Mouse (Mus musculus): Measurements from ENCODE around the gene Zfp827. TPM values are rescaled to one million over a fixed set of nuclear protein-coding genes. Genes with fewer than 3 reads are reported as not detected.

The Zfp827 gene
- polyA plus RNA-seq (2015; fragmentation: Nextera tagmentation; extraction: Ambion mirVana) = 7.4 and 7.6 TPM in 2 replicates

DNA sequence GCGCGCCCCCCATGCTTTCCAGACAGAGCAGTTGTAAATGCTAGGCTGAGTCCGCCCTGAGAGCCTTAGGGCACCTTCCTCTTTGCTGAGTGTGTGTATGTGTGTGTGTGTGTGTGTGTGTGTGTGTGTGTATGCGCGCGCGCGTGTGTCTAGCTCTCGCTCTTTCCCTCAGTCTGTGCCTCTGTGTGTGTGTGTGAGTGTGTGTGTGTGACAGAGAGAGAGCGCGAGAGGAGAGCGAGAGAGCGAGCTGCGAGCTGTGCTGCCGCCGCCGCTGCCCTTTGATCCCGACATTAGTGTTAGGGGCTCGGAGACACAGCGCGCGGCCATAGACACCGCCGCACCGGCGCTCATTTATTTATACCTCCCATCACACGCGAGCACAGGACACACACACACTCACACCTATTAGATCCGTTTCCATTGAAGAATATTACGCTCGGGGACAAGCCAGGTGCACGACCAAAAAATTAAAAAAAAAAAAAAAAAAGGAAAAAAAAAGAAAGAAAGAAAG, at the start of gene Zfp827:
Zfp827 (plus strand) TSS at position 461 of the 511 bp plus-strand sequence.
- Histone ChIP-seq H3K27ac (replicated peaks) (peak within 1 kb of the TSS; percentile 100), H3K9ac (peak within 1 kb of the TSS; percentile 100), H3K4me1 (peaks cover 19% of the 10 kb centered on the region), H3K4me3 (peak within 1 kb of the TSS; percentile 92), H3K27me3 (replicated peaks) (no peaks in the 10 kb centered on the region), H3K9me3 (0 out of 2 replicates have a peak, but pooled peaks cover 5% of the 10 kb centered on the region), H3K36me3 (no peaks in the 10 kb centered on the region), H3K4me2 (peak within 1 kb of the TSS; percentile 69)
- no peak for ATAC-seq (ENCODE audit: extremely low read depth, insufficient number of reproducible peaks, low FRiP score, low TSS enrichment)
- WGBS = under 1% methylated on average over 28 of the region's 32 CpGs

DNA sequence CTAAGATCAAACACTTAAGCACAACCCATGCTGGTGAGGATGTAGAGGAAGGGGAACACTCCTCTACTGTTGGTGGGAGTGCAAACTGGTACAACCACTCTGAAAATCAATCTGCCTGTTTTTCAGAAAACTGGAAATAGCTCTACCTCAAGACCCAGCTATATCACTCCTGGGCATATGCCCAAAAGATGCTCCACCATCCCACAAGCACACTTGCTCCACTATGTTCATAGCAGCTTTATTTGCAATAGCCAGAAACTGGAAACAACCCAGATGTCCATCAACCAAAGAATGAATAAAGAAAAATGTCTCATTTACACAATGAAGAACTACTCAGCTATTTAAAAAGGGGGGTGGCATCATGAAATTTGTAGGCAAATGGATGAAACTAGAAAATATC, 23.9 kb upstream of the Zfp827 start:
- Histone ChIP-seq H3K36me3 (no peaks in the 10 kb centered on the region), H3K4me1 (no peaks in the 10 kb centered on the region), H3K27ac (replicated peaks) (no peak overlapping the region), H3K4me3 (no peak overlapping the region), H3K9me3 (no peaks in the 10 kb centered on the region), H3K27me3 (replicated peaks) (no peaks in the 10 kb centered on the region), H3K4me2 (no peak overlapping the region), H3K9ac (no peak overlapping the region)
- no peak for ATAC-seq (ENCODE audit: extremely low read depth, insufficient number of reproducible peaks, low FRiP score, low TSS enrichment)

DNA sequence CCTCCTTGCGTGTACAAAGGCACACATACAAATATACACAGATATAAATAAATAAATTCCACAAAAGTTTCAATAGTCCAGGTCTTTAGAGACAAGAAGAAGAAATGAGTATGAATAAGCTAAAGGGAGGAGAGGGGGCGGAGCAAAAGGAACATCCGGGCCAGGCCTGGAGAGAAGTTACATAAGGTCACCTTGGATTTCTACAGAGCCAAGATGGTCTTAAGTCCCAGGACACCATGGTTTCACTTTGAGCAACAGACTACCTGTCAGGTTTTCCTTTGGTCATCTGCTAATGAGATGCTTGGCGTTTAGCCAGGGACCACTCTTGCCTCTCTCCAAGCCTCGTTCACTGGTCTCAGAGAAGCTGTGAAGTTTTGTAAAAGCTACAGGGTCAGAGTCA, 13.2 kb upstream of the Zfp827 start:
- 72% methylated on average over 5 of the region's 5 CpGs for WGBS
- Histone ChIP-seq H3K9ac (no peak overlapping the region), H3K9me3 (no peaks in the 10 kb centered on the region), H3K36me3 (no peaks in the 10 kb centered on the region), H3K4me3 (no peak overlapping the region), H3K27ac (replicated peaks) (no peak overlapping the region), H3K27me3 (replicated peaks) (no peaks in the 10 kb centered on the region), H3K4me1 (no peaks in the 10 kb centered on the region), H3K4me2 (no peak overlapping the region)
- ATAC-seq (ENCODE audit: extremely low read depth, insufficient number of reproducible peaks, low FRiP score, low TSS enrichment) = no peak

DNA sequence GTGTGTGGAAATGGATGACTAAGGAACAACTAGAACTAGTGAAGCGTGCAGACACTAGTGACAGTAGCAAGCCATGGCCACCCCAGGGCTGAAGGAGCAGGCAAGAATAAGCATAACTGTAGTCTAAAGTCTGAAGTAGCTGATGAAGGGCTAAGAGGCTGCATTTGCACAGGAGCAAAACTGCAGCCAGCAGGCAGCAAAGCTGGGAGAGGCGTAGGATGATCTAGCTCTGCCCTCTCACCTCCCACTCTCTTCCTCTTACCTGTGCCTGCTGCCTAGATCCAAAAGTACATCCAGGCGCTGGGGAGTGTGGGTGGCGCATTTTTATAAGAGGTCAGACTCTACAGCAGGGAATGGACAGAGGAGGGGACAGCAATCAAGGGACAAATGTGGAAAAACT, 12.2 kb upstream of the Zfp827 start:
- Histone ChIP-seq H3K4me2 (no peak overlapping the region), H3K27me3 (replicated peaks) (no peaks in the 10 kb centered on the region), H3K4me1 (no peaks in the 10 kb centered on the region), H3K9me3 (no peaks in the 10 kb centered on the region), H3K27ac (replicated peaks) (no peak overlapping the region), H3K9ac (no peak overlapping the region), H3K4me3 (no peak overlapping the region), H3K36me3 (no peaks in the 10 kb centered on the region)
- 73% methylated on average over 4 of the region's 4 CpGs for WGBS
- ATAC-seq (ENCODE audit: extremely low read depth, insufficient number of reproducible peaks, low FRiP score, low TSS enrichment) = no peak

DNA sequence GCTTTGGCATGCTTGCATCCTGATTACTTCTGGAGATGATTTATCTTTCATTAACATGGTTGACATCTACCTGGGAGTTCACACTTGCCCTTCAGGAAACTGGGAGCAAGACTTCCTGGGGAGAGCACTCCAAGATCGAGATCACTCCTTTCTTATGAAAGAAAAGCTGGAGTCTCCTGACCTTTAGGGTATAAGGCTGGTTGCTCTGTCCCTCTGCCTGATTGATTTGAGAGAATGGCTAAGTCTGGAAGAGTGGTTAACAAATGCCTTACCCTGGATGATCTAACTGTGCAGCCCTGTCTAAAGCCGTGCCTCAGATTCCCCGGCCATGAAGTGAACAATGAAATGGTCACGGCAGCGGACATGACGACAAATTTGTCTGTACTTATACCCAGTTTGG, 11.7 kb upstream of the Zfp827 start:
- Histone ChIP-seq H3K9me3 (no peaks in the 10 kb centered on the region), H3K27ac (replicated peaks) (no peak overlapping the region), H3K4me2 (no peak overlapping the region), H3K36me3 (no peaks in the 10 kb centered on the region), H3K9ac (no peak overlapping the region), H3K27me3 (replicated peaks) (no peaks in the 10 kb centered on the region), H3K4me1 (no peaks in the 10 kb centered on the region), H3K4me3 (no peak overlapping the region)
- WGBS = 65% methylated on average over 6 of the region's 6 CpGs
- ATAC-seq (ENCODE audit: extremely low read depth, insufficient number of reproducible peaks, low FRiP score, low TSS enrichment) = no peak

DNA sequence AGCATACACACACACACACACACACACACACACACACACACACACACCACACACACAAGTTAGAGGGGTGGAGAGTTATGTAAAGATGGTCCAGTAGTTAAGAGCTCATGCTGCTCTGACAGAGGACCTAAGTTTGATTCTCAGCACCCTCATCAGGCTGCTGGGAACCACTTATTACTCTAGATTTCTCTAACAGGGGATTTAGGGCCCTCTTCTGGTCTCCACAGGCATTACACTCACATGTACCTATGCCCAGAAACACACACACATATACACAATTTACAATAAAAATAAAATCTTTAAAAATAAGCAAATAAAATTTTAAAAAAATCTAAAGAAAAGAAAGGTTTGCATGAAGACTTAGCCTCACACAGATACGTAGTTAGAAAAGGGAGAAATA, 4.3 kb upstream of the Zfp827 start:
- 0 out of 2 replicates have a peak, but pooled peaks cover 5% of the 10 kb centered on the region for H3K9me3 ChIP-seq
- H3K4me2 ChIP-seq = no peak overlapping the region
- no peak overlapping the region for H3K4me3 ChIP-seq
- H3K27ac ChIP-seq (replicated peaks) = no peak overlapping the region
- no peaks in the 10 kb centered on the region for H3K27me3 ChIP-seq (replicated peaks)
- no peak for ATAC-seq (ENCODE audit: extremely low read depth, insufficient number of reproducible peaks, low FRiP score, low TSS enrichment)
- H3K4me1 ChIP-seq = no peaks in the 10 kb centered on the region
- 87% methylated on average over 1 of the region's 1 CpGs for WGBS
- no peaks in the 10 kb centered on the region for H3K36me3 ChIP-seq
- no peak overlapping the region for H3K9ac ChIP-seq

DNA sequence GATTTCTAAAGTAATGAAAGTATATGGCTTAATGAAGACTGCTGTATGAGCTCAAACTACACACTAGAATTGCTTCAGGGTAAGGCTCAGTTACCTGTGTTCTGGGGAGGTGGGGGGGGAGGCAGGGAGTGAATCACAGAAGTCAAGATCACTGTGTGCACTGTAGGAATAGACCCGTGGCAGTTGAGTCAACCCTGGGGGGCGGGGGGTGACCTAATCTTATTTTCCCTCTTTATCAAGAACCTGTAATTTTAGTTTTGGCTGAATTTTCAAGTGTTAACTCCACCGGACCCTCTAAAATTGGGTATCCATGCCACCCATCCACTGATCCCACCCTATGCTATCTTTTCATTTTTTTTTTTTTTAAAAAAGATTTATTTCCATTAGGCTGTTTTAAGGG, 918 bp upstream of the Zfp827 start:
- Histone ChIP-seq H3K9me3 (0 out of 2 replicates have a peak, but pooled peaks cover 5% of the 10 kb centered on the region), H3K4me2 (peak overlapping the region; percentile 69), H3K27me3 (replicated peaks) (no peaks in the 10 kb centered on the region), H3K36me3 (no peaks in the 10 kb centered on the region), H3K4me3 (peak overlapping the region; percentile 92), H3K4me1 (peaks cover 12% of the 10 kb centered on the region), H3K9ac (peak overlapping the region; percentile 100), H3K27ac (replicated peaks) (no peak overlapping the region; the same call in 1 of the 2 replicates)
- no peak for ATAC-seq (ENCODE audit: extremely low read depth, insufficient number of reproducible peaks, low FRiP score, low TSS enrichment)
- 26% methylated on average over 3 of the region's 3 CpGs for WGBS

DNA sequence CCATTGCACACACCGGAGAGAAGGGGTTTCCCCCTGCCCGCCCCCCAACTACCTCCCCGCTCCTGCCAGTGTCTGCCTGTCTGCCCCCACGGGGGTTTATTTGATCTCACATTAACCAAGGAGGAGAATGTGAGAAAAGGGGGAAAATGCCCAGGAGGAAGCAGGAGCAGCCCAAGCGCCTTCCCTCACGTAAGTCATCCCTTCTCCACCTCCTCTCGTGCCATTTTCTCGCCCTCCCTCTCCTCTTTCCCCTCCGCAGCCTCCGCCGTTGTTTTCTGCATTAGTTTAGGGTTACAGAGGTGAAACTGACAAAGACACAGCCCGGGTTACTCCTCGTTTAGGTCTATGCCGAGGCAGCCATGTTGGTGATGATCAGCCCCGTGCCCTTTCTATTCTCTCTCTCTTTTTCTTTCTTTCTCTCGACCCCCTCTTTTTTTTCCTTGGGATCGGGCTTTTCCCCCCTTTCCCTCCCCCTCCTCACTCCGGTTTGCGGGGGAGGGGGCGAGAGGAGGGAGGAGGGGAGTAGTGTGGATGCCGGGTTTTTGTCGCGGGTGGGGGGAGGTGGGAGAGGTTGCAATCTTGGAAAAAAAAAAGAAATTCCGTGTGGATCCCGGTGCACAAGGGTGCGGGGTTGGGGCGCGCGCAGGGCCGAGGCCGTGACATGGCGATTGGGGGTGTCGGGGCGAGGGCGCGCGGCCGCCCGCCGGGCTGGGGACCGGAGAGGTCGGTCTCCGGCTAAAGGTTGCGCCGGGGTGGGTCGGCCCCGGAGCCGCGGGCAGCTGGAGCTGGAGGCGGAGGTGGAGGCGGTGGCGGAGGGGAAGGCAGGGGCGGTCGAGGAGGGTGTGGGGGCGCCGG, 531 bp downstream of the Zfp827 start:
- Histone ChIP-seq H3K27me3 (replicated peaks) (no peaks in the 10 kb centered on the region), H3K9me3 (0 out of 2 replicates have a peak, but pooled peaks cover 2% of the 10 kb centered on the region), H3K36me3 (no peaks in the 10 kb centered on the region), H3K27ac (replicated peaks) (peak overlapping the region; percentile 100), H3K4me3 (peak overlapping the region; percentile 92), H3K4me1 (peaks cover 26% of the 10 kb centered on the region), H3K9ac (peak overlapping the region; percentile 100), H3K4me2 (peak overlapping the region; percentile 69)
- no peak; the same call in none of the 2 replicates for ATAC-seq (ENCODE audit: extremely low read depth, insufficient number of reproducible peaks, low FRiP score, low TSS enrichment)
- 2% methylated on average over 52 of the region's 56 CpGs for WGBS

DNA sequence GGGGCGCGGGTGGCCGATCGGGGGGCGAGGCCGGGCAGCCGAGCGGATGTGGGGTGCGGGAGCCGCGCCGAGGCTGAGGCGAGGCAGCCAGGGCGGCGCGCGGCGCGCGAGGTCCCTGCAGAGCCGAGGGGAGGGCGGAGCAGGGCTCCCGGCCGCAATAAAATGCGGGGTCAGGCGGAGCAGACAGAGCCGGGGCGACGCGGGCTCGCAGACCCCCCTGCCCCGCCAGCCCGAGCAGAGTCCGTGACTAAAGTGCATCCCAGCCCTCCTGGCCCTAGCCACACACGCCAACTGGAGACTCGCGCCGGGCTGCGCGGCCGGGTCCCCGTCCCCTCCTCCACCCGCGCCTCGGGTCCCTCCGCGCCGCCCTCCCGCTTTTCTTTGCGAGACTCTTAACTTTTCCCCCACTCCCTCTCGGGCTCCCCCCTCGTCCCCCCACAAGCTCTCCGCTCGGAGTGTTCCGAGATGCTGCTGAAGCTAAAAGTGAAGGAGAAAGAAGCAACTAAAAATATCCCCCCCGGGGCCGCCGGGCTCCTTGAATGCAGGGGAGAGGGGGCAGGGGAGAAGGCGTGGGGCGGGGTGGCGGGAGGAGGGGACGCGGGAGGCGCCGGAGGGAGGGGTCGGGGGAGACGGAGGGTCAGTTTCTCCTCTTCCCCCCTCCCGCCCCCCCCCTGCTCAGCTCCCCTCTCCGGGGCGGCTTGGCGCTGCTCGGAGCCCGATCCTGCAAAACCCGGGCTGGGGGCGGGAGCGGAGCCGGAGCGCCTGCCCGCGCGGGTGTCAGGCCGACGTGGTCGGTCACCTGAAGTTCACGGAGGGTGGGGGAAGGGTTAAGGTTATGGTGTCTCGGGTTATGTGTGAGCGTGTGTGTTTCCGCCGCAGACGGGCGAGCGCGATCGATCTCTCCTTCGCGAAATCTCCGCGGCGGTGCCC, 1.4 kb downstream of the Zfp827 start:
- WGBS = under 1% methylated on average over 76 of the region's 99 CpGs
- peak; percentile 64 for ATAC-seq (ENCODE audit: extremely low read depth, insufficient number of reproducible peaks, low FRiP score, low TSS enrichment)

DNA sequence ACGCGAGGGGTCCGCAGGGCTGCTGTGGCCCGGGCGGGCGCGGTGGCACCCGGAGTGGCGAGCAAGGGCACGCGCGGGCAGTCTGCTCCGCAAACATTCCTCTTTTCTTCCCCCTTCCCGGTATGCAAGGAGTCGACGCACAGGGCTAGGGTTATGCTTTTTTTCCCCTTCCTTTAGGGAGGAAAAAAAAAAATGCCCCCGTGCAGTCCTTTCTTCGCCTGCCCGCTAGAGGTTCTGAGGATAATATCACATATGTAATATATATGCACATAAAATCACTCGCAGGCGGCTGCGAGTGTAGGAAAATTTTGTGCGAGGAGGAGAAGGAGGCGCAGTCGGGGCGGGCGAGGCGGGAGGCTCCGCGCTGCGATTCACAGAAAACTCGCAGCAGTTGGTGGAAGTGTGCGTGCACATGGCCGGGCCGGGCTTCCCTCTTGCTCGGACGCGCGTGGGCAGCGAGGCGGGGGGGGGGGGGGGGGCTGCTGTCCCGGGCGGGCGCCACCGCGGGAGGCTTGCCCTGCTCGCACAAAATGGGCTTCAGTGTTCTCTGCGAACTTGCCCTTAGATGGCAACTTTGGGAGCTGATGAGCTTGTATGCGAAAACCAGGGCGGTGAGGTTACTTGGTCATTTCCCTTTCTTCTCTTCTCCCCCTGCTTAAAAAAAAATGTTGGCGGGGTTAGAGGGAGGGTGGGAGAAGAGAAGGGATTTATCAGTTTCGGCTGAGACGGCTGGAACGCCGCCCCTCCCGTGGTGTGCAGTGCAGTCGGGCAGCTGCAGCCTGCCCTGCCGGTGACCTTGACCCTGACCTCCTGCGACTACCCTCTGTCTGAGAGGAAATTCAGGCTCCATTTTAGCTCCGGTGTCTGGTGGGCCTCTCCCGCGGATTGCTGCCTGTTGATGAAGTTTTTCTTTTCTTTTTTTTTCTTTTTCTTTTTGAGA, 2.4 kb downstream of the Zfp827 start:
- peak overlapping the region; percentile 100 for H3K27ac ChIP-seq (replicated peaks)
- peak overlapping the region; percentile 69 for H3K4me2 ChIP-seq
- WGBS = under 1% methylated on average over 56 of the region's 62 CpGs
- peak; percentile 8; the same call in 1 of the 2 replicates for ATAC-seq (ENCODE audit: extremely low read depth, insufficient number of reproducible peaks, low FRiP score, low TSS enrichment)
- no peaks in the 10 kb centered on the region for H3K36me3 ChIP-seq
- no peaks in the 10 kb centered on the region for H3K9me3 ChIP-seq
- peak overlapping the region; percentile 100 for H3K9ac ChIP-seq
- peaks cover 36% of the 10 kb centered on the region for H3K4me1 ChIP-seq
- no peaks in the 10 kb centered on the region for H3K27me3 ChIP-seq (replicated peaks)
- peak overlapping the region; percentile 92 for H3K4me3 ChIP-seq

More for the DNA sequence above, 1.4 kb downstream of the Zfp827 start:
- Histone ChIP-seq H3K36me3 (no peaks in the 10 kb centered on the region), H3K27me3 (replicated peaks) (no peaks in the 10 kb centered on the region), H3K4me3 (peak overlapping the region; percentile 92), H3K9ac (peak overlapping the region; percentile 100), H3K4me2 (peak overlapping the region; percentile 69), H3K27ac (replicated peaks) (peak overlapping the region; percentile 100), H3K9me3 (no peaks in the 10 kb centered on the region), H3K4me1 (peaks cover 35% of the 10 kb centered on the region)
